Mouse (Mus musculus): ENCODE data around the gene Serac1. TPM values are rescaled to one million over a fixed set of nuclear protein-coding genes. Genes with fewer than 3 reads are reported as not detected.

The Serac1 gene
- total and polyA plus RNA-seq, 3 experiments = 4.1 to 5.9 TPM; not detected in 1

DNA sequence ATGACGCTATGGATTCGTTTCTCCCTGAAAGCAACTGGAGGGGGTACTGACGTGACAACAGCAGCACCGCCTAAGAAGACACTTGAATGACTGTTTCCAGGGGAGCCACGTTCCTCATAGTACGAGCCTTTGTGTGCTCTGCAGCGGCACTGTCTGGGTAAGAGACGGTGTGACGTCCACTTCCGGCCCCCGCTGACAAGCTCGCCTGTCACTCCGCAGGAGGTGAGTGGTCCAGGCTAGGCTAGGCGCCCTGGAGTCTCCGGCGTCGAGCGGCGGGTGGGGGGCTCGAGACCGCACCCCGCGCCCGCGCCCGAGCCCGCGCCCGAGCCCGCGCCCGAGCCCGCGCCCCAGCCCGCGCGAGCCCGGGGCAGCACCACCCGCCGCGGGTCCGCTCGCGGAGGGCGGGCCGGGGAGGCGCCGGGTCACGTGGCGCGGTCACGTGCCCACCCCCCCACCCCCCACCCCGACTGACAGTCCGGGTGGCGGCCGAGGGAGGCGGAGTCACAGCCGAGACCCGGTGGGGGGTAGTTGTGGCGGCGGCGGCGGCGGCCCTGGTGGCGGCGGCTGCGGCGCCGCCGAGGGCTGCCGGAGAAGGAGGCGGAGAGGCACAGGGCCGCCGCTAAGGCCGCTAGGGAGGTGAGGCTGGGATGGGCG is 26.9 kb upstream of the Serac1 start, which contains the start of gene Tulp4:
Gene Tulp4, plus strand, starts transcription at position 77 of the 654 bp plus-strand sequence.
- Histone ChIP-seq H3K9ac (ENCODE audit: control insufficient read depth, low read depth, low read length, poor library complexity, severe bottlenecking) (peak within 1 kb of the TSS; percentile 83), H3K79me2 (ENCODE audit: control insufficient read depth, insufficient read depth, low read length, poor library complexity) (peaks cover 6% of the 10 kb centered on the region; the same call in 1 of the 2 replicates), H3K4me3 (ENCODE audit: control insufficient read depth in 1 of 2, insufficient read depth in 1 of 2, low read depth in 2 of 2, low read length in 2 of 2) (peak within 1 kb of the TSS; percentile 78 to 82), H3K9me3 (replicated peaks; ENCODE audit: insufficient read depth, low read length) (no peaks in the 10 kb centered on the region), H3K4me1 (ENCODE audit: control insufficient read depth in 1 of 2, insufficient read depth in 2 of 2, low read length in 2 of 2) (peaks cover 2 to 3% of the 10 kb centered on the region in 2 experiments; a peak in 3 of 4 replicates), H3K27me3 (ENCODE audit: control insufficient read depth in 1 of 2, insufficient read depth in 2 of 2, low read length in 2 of 2) (no peaks in the 10 kb centered on the region), H3K27ac (ENCODE audit: control insufficient read depth, low read depth, low read length) (peak within 1 kb of the TSS; percentile 80), H3K36me3 (ENCODE audit: control insufficient read depth in 1 of 2, insufficient read depth in 2 of 2, low read length in 2 of 2) (peaks cover 0 to 5% of the 10 kb centered on the region in 2 experiments; a peak in 2 of 4 replicates)
- DNase-seq (ENCODE audit: low read depth, low spot score) = peak; percentile 93
- TF ChIP-seq MYB (IDR thresholded peaks at IDR 0.05; ENCODE audit: low read depth, low read length) = no peak
- TF ChIP-seq GABPA (IDR thresholded peaks at IDR 0.05; ENCODE audit: low read depth, low read length) = no peak
- no peak for TF ChIP-seq GATA1 (IDR thresholded peaks at IDR 0.05; ENCODE audit: low read depth, low read length)
- peak; percentile 73 for TF ChIP-seq MAX (IDR thresholded peaks at IDR 0.05; ENCODE audit: low read length)
- TF ChIP-seq SMC3 (IDR thresholded peaks at IDR 0.05; ENCODE audit: low read depth, low read length) = no peak
- TF ChIP-seq UBTF (IDR thresholded peaks at IDR 0.05; ENCODE audit: borderline replicate concordance, insufficient read depth, low read depth, low read length) = no peak
- TF ChIP-seq TAL1 (IDR thresholded peaks at IDR 0.05; ENCODE audit: low read length) = no peak
- TF ChIP-seq E2F4 (IDR thresholded peaks at IDR 0.05; ENCODE audit: borderline replicate concordance, low read depth, low read length) = no peak
- TF ChIP-seq ZKSCAN1 (IDR thresholded peaks at IDR 0.05; ENCODE audit: low read depth, low read length) = no peak
- no peak for TF ChIP-seq KAT2A (conservative IDR thresholded peaks at IDR 0.05; ENCODE audit: low read depth, low read length)
- TF ChIP-seq POLR2AphosphoS5 (IDR thresholded peaks at IDR 0.05; ENCODE audit: borderline replicate concordance, low read depth, low read length) = no peak
- peak; percentile 62 for TF ChIP-seq NELFE (IDR thresholded peaks at IDR 0.05; ENCODE audit: low read depth, low read length)
- no peak for TF ChIP-seq NRF1 (IDR thresholded peaks at IDR 0.05; ENCODE audit: insufficient read depth, low read depth, low read length, poor library complexity, severe bottlenecking)
- TF ChIP-seq MAFK (IDR thresholded peaks at IDR 0.05; ENCODE audit: borderline replicate concordance, low read depth, low read length) = no peak
- TF ChIP-seq USF1 (IDR thresholded peaks at IDR 0.05; ENCODE audit: low read depth, low read length) = peak; percentile 79
- TF ChIP-seq POLR2A (IDR thresholded peaks at IDR 0.05; ENCODE audit: control insufficient read depth in 1 of 2, insufficient read depth in 1 of 2, low read depth in 1 of 2, low read length in 2 of 2, poor library complexity in 1 of 2) = peak; percentile 83; a peak in 3 of 4 replicates
- TF ChIP-seq MEF2A (IDR thresholded peaks at IDR 0.05; ENCODE audit: extremely low read depth, insufficient replicate concordance, low read depth, low read length, poor library complexity, severe bottlenecking) = no peak
- peak; percentile 84 for TF ChIP-seq SIN3A (IDR thresholded peaks at IDR 0.05; ENCODE audit: low read length)
- peak; percentile 58; the same call in 1 of the 2 replicates for TF ChIP-seq MAZ (IDR thresholded peaks at IDR 0.05; ENCODE audit: low read depth, low read length)
- TF ChIP-seq BHLHE40 (IDR thresholded peaks at IDR 0.05; ENCODE audit: borderline replicate concordance, low read depth, low read length) = peak; percentile 20; the same call in 1 of the 2 replicates
- peak; percentile 56 for TF ChIP-seq ELF1 (IDR thresholded peaks at IDR 0.05; ENCODE audit: low read depth, low read length)
- no peak; the same call in 1 of the 2 replicates for TF ChIP-seq HCFC1 (IDR thresholded peaks at IDR 0.05; ENCODE audit: low read depth, low read length)
- TF ChIP-seq MXI1 (IDR thresholded peaks at IDR 0.05; ENCODE audit: low read depth, low read length) = peak; percentile 76
- no peak for TF ChIP-seq JUND (IDR thresholded peaks at IDR 0.05; ENCODE audit: low read depth, low read length)
- no peak for TF ChIP-seq CHD2 (IDR thresholded peaks at IDR 0.05; ENCODE audit: low read length)
- TF ChIP-seq MYC (IDR thresholded peaks at IDR 0.05; ENCODE audit: low read depth, low read length) = no peak
- peak; percentile 90; the same call in 1 of the 2 replicates for TF ChIP-seq ZMIZ1 (IDR thresholded peaks at IDR 0.05; ENCODE audit: low read depth, low read length)
- no peak for TF ChIP-seq EP300 (IDR thresholded peaks at IDR 0.05; ENCODE audit: low read depth in 1 of 2, low read length in 2 of 2)
- TF ChIP-seq ETS1 (IDR thresholded peaks at IDR 0.05; ENCODE audit: low read depth, low read length) = peak; percentile 39; the same call in 1 of the 2 replicates
- TF ChIP-seq ZC3H11A (IDR thresholded peaks at IDR 0.05; ENCODE audit: low read depth, low read length) = no peak
- no peak for TF ChIP-seq RCOR1 (IDR thresholded peaks at IDR 0.05; ENCODE audit: low read depth, low read length)
- peak; percentile 53 for TF ChIP-seq TBP (IDR thresholded peaks at IDR 0.05; ENCODE audit: low read depth, low read length)
- TF ChIP-seq TCF12 (IDR thresholded peaks at IDR 0.05; ENCODE audit: low read depth, low read length) = 0 out of 2 replicates have a peak, but pooled peaks have one; percentile 23
- TF ChIP-seq CHD1 (IDR thresholded peaks at IDR 0.05; ENCODE audit: low read depth, low read length) = no peak
- TF ChIP-seq CTCF (IDR thresholded peaks at IDR 0.05 in 2 of 3, conservative IDR thresholded peaks at IDR 0.05 in 1 of 3; ENCODE audit: control insufficient read depth in 1 of 3, insufficient read depth in 1 of 3, low read depth in 2 of 3, low read length in 3 of 3, poor library complexity in 1 of 3, severe bottlenecking in 1 of 3) = no peak
- peak in 1 of 2 experiments; percentile 73; a peak in 1 of 4 replicates for TF ChIP-seq USF2 (IDR thresholded peaks at IDR 0.05; ENCODE audit: borderline replicate concordance in 1 of 2, insufficient read depth in 1 of 2, low read depth in 1 of 2, low read length in 2 of 2)

Measured in MEL (cell line).